Comparison of ENCODE assay signal across 9 mouse cellular contexts in the genomic region with DNA sequence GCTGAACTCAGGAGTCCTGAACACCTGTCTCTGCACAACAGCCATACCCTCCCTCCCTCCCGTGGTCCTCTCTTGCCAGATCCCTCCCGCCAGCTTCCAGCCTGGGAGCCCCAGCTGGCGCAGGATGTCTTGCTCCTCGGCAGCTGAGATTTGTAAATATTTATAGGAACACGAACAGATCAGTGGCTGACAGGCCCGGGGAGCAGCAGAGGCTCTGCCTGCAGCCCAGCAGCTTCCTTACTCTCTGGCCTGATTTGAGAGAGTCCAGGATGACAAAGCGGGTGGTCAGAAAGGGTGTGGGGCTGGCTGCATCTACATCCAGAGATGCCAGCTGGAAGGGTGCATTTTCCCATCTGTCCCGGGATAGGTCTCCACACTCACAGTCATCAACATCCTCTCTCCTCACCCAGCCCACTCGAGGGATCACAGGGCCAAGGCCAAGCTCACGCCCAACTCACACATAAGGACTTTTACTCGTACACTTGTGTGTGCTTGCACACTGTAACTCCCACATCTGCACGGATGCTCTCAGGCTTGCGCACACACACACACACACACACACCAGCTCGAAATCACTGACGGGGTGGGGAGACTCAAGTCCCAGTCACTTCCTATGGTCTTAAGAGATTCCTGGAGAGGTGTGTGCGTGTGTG. TPM values are rescaled to one million over a fixed set of nuclear protein-coding genes. Genes with fewer than 3 reads are reported as not detected.
DNase-seq lines count a peak whose midpoint lies in the region; ATAC-seq and TF ChIP-seq lines count a peak whose summit lies in the region.
"Had no signal": no experiment of that assay in that cellular context is flagged by ENCODE, and none has a peak within 500 bp of the region (broad histone marks: within the 10 kb centered on the region; RNA-seq: fewer than 3 reads in every experiment).

No protein-coding gene starts in this region.

- no peak overlapping the region for H3K4me2 ChIP-seq in intestine, postnatal 0 days (replicated peaks; ENCODE audit: low read depth)
- 0 out of 2 replicates have a peak overlapping the region, but pooled peaks have one; percentile 22 for H3K4me2 ChIP-seq in stomach, embryonic 14.5 days (replicated peaks; ENCODE audit: low read depth, low read length)
- H3K4me2 ChIP-seq: neural tube, embryonic 12.5 days had no signal

- intact Hi-C loops in gastrocnemius, adult 2 months (cut with DNase I), result no loop called here

- no peaks in the 10 kb centered on the region for H3K9me3 ChIP-seq in intestine, postnatal 0 days (ENCODE audit: control insufficient read depth)
- no peaks in the 10 kb centered on the region for H3K9me3 ChIP-seq in stomach, embryonic 14.5 days (ENCODE audit: control insufficient read depth, low read depth, low read length)
- H3K9me3 ChIP-seq: neural tube, embryonic 12.5 days had no signal

- no peak overlapping the region for H3K4me3 ChIP-seq in lung, adult 2 months (replicated peaks; ENCODE audit: extremely low read depth, low read depth, low read length)
- H3K4me3 ChIP-seq in gastrocnemius, adult 2 months, result no peak overlapping the region
- no peak overlapping the region for H3K4me3 ChIP-seq in intestine, postnatal 0 days (ENCODE audit: low read depth, low read length)
- no peak overlapping the region for H3K4me3 ChIP-seq in stomach, embryonic 14.5 days (ENCODE audit: low read depth, low read length)
- H3K4me3 ChIP-seq: neural tube, embryonic 12.5 days had no signal

- peaks cover 5% of the 10 kb centered on the region for H3K4me1 ChIP-seq in lung, adult 2 months (ENCODE audit: control insufficient read depth, insufficient read depth, low read length)
- H3K4me1 ChIP-seq in intestine, postnatal 0 days (replicated peaks; ENCODE audit: control insufficient read depth, insufficient read depth, low read length), result no peaks in the 10 kb centered on the region
- H3K4me1 ChIP-seq in stomach, embryonic 14.5 days (ENCODE audit: control insufficient read depth, insufficient read depth, low read length), result peaks cover 31% of the 10 kb centered on the region

- 26% methylated on average over 16 of the region's 16 CpGs for WGBS in lung, adult 2 months
- 30% methylated on average over 16 of the region's 16 CpGs for WGBS in intestine, postnatal 0 days
- 21% methylated on average over 16 of the region's 16 CpGs for WGBS in stomach, embryonic 14.5 days

- peaks cover 9% of the 10 kb centered on the region for H3K27me3 ChIP-seq in intestine, postnatal 0 days (replicated peaks; ENCODE audit: control insufficient read depth, insufficient read depth, low read length)
- no peaks in the 10 kb centered on the region for H3K27me3 ChIP-seq in stomach, embryonic 14.5 days (ENCODE audit: control insufficient read depth, insufficient read depth, low read length)

- no peak for TF ChIP-seq CTCF in lung, adult 2 months (IDR thresholded peaks at IDR 0.05; ENCODE audit: insufficient read depth, low read length)
- no peak for TF ChIP-seq CTCF in gastrocnemius, adult 2 months (IDR thresholded peaks at IDR 0.05)
- no peak for TF ChIP-seq CTCF in intestine, postnatal 0 days (IDR thresholded peaks at IDR 0.05; ENCODE audit: low read depth)

- no peak overlapping the region for H3K9ac ChIP-seq in intestine, postnatal 0 days (ENCODE audit: low read depth, low read length)
- no peak overlapping the region for H3K9ac ChIP-seq in stomach, embryonic 14.5 days (replicated peaks; ENCODE audit: low read depth, low read length)
- H3K9ac ChIP-seq: neural tube, embryonic 12.5 days had no signal

- no peaks in the 10 kb centered on the region for H3K36me3 ChIP-seq in intestine, postnatal 0 days (ENCODE audit: control insufficient read depth, insufficient read depth)
- H3K36me3 ChIP-seq in stomach, embryonic 14.5 days (ENCODE audit: control insufficient read depth, insufficient read depth, low read length), result no peaks in the 10 kb centered on the region
- H3K36me3 ChIP-seq: neural tube, embryonic 12.5 days had no signal

- ATAC-seq in intestine, postnatal 0 days, result peak; percentile 38
- peak; percentile 81 for ATAC-seq in stomach, embryonic 14.5 days (ENCODE audit: insufficient number of reproducible peaks, insufficient read depth, low FRiP score, low read depth)

- H3K27ac ChIP-seq in gastrocnemius, adult 2 months, result no peak overlapping the region
- H3K27ac ChIP-seq in intestine, postnatal 0 days (ENCODE audit: low read depth, low read length), result no peak overlapping the region
- peak overlapping the region; percentile 92 for H3K27ac ChIP-seq in stomach, embryonic 14.5 days (ENCODE audit: low read length)
- H3K27ac ChIP-seq: neural tube, embryonic 12.5 days had no signal

- DNase-seq in lung, adult 18-20 months, result peak; percentile 28 to 55
- no peak for DNase-seq in lung, adult 2 months
- peak; percentile 56 for DNase-seq in gastrocnemius, adult 2 months
- no peak for DNase-seq in adrenal gland, postnatal 10 days
- no peak for DNase-seq in spleen, postnatal 4 days (ENCODE audit: low spot score in 2 of 2)

- TF ChIP-seq POLR2A in lung, adult 2 months (IDR thresholded peaks at IDR 0.05; ENCODE audit: borderline replicate concordance, extremely low read depth, low read depth, low read length), result no peak

RNA-seq across cellular contexts. Expression of a gene that starts 10.6 kb away (rescaled TPM):
- polyA plus RNA-seq in lung, adult 2 months (2012; rRNA removed), result 0.22 TPM in 2 replicates
- not detected for total RNA-seq in gastrocnemius, adult 2 months (2021)
- polyA plus RNA-seq in intestine, postnatal 0 days (2015; fragmentation: Nextera tagmentation; extraction: Ambion mirVana), result 0.85 and 1.1 TPM in 2 replicates
- polyA plus RNA-seq in stomach, embryonic 14.5 days (2014; fragmentation: Nextera tagmentation; extraction: Ambion mirVana), result 9.4 and 11.1 TPM in 2 replicates
- 10 to 100 TPM; 31.9 to 34.6 TPM for total RNA-seq in adrenal gland, postnatal 10 days (2021)

RNA-seq across cellular contexts. Expression of a gene that starts 32.2 kb away (rescaled TPM):
- polyA plus RNA-seq in lung, adult 2 months (2012; rRNA removed), result 0.61 and 0.99 TPM in 2 replicates
- total RNA-seq in gastrocnemius, adult 2 months (2021), result not detected
- 0.88 and 1.1 TPM in 2 replicates for polyA plus RNA-seq in intestine, postnatal 0 days (2015; fragmentation: Nextera tagmentation; extraction: Ambion mirVana)
- 7.9 and 10.0 TPM in 2 replicates for polyA plus RNA-seq in stomach, embryonic 14.5 days (2014; fragmentation: Nextera tagmentation; extraction: Ambion mirVana)
- total RNA-seq in adrenal gland, postnatal 10 days (2021), result 10 to 100 TPM in 1 of 2 experiments, 1 to 10 TPM in 1; 6.9 to 10.4 TPM
- total RNA-seq: layer of hippocampus, adult 18-20 months had no signal

RNA-seq across cellular contexts. Expression of a gene that starts 56.4 kb away (rescaled TPM):
- 0.15 and 0.24 TPM in 2 replicates for polyA plus RNA-seq in lung, adult 2 months (2012; rRNA removed)
- total RNA-seq in gastrocnemius, adult 2 months (2021), result not detected
- polyA plus RNA-seq in intestine, postnatal 0 days (2015; fragmentation: Nextera tagmentation; extraction: Ambion mirVana), result 0.14 and 0.17 TPM in 2 replicates
- polyA plus RNA-seq in stomach, embryonic 14.5 days (2014; fragmentation: Nextera tagmentation; extraction: Ambion mirVana), result 0.34 and 0.62 TPM in 2 replicates
- under 1 TPM; 0.90 to 0.91 TPM for total RNA-seq in adrenal gland, postnatal 10 days (2021)

Comparison
In these comparisons a context has a peak if more than half of its experiments do, and no peak if none do; other contexts are left out.
1. DNase-seq: peak in lung, adult 18-20 months (2 of 2) and gastrocnemius, adult 2 months (single experiment); none in lung, adult 2 months (single experiment), adrenal gland, postnatal 10 days (single experiment) and spleen, postnatal 4 days (0 of 2).